Mouse (Mus musculus) embryonic facial prominence, embryonic 15.5 days (tissue): ENCODE results near the gene Ddx6. TPM values are rescaled to one million over a fixed set of nuclear protein-coding genes. Genes with fewer than 3 reads are reported as not detected.

Source experiments
- ATAC-seq: fragments of 200-750 bp; cut with Nextera tagmentation; 2 replicates; pipeline ENCODE4 v1.8.0; 2017; ENCODE audit warnings: low read depth, moderate TSS enrichment; ENCODE audit not compliant: insufficient number of reproducible peaks, low FRiP score, low TSS enrichment
- H3K27ac ChIP-seq: fragments of 300-500 bp; sonication (generic); replicated peaks from 2 replicates; pipeline ENCODE4 v1.5.1; 2015; ENCODE audit warnings: mild to moderate bottlenecking, inconsistent platforms
- H3K27me3 ChIP-seq: fragments of 300-500 bp; sonication (generic); 2 replicates; pipeline ENCODE4 v1.6.1; 2015; ENCODE audit warnings: inconsistent platforms
- H3K36me3 ChIP-seq: fragments of 300-500 bp; sonication (generic); 2 replicates; pipeline ENCODE4 v1.6.1; 2015; ENCODE audit warnings: mild to moderate bottlenecking, inconsistent platforms
- H3K4me1 ChIP-seq: fragments of 300-500 bp; sonication (generic); 2 replicates; pipeline ENCODE4 v1.6.1; 2015; ENCODE audit warnings: inconsistent platforms
- H3K4me2 ChIP-seq: fragments of 300-500 bp; sonication (generic); replicated peaks from 2 replicates; pipeline ENCODE4 v1.6.1; 2015; ENCODE audit warnings: mild to moderate bottlenecking, inconsistent platforms
- H3K4me3 ChIP-seq: fragments of 300-500 bp; sonication (generic); replicated peaks from 2 replicates; pipeline ENCODE4 v1.5.1; 2015; ENCODE audit warnings: mild to moderate bottlenecking, inconsistent platforms
- H3K9ac ChIP-seq: fragments of 300-500 bp; sonication (generic); 2 replicates; pipeline ENCODE4 v1.6.1; 2015; ENCODE audit warnings: inconsistent platforms
- H3K9me3 ChIP-seq: fragments of 300-500 bp; sonication (generic); replicated peaks from 2 replicates; pipeline ENCODE4 v1.6.1; 2016; ENCODE audit warnings: inconsistent platforms
- WGBS: fragments of 180-500 bp; shearing (Covaris S2); methylation state at CpG from one replicate; pipeline ENCODE4 v1.1.7; 2015; 5-methylcytosine and 5-hydroxymethylcytosine counted together
- polyA plus RNA-seq: library from polyadenylated mRNA; unstranded; fragments of >200 nt; fragmentation: Nextera tagmentation; extraction: Ambion mirVana; gene quantifications from 2 replicates; pipeline ENCODE4 v1.2.1, GENCODE M21; 2015

Gene Ddx6
- polyA plus RNA-seq, 1 experiment from 2014 or later = 15.3 TPM

GRCm38 (mm10) chr9:44580085-44580484 lies 24.6 kb upstream of the Ddx6 start:
- no peak for ATAC-seq
- peaks cover 5% of the 10 kb centered on the region; the same call in 1 of the 2 replicates for H3K9me3 ChIP-seq
- no peaks in the 10 kb centered on the region for H3K4me1 ChIP-seq
- no peak overlapping the region for H3K9ac ChIP-seq
- no peaks in the 10 kb centered on the region for H3K27me3 ChIP-seq
- H3K27ac ChIP-seq = no peak overlapping the region
- no peak overlapping the region for H3K4me2 ChIP-seq
- 81% methylated on average over 5 of the region's 5 CpGs for WGBS
- no peaks in the 10 kb centered on the region for H3K36me3 ChIP-seq
- H3K4me3 ChIP-seq = no peak overlapping the region

- peaks cover 5% of the 10 kb centered on the region; the same call in 1 of the 2 replicates for H3K9me3 ChIP-seq
- no peaks in the 10 kb centered on the region for H3K36me3 ChIP-seq
- no peak overlapping the region for H3K9ac ChIP-seq
- no peaks in the 10 kb centered on the region for H3K27me3 ChIP-seq
- no peaks in the 10 kb centered on the region for H3K4me1 ChIP-seq
- H3K27ac ChIP-seq = no peak overlapping the region
- WGBS = 32% methylated on average over 3 of the region's 3 CpGs
- H3K4me2 ChIP-seq = no peak overlapping the region
- ATAC-seq = no peak
- H3K4me3 ChIP-seq = no peak overlapping the region
Observed at GRCm38 (mm10) chr9:44581423-44581822, 23.3 kb upstream of the Ddx6 start.

DNA sequence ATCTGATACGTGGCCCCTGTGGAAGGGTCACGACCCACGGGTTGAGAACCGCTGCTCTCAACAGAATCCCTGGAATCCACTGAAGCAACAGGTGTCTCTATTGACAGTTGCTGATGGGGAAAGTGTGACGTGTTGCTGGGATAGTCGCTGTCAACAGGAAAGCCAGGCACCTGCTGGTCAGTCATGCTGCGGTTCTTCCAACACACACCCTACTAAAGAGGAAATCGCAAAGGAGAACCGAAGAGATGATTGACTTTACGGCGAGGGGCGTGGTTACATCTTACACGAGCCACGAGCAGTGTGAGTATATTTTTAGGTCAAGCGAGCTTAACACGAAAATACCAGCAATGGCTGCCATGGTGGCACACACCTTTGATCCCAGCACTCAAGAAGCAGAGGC lies 22.3 kb upstream of the Ddx6 start:
- Histone ChIP-seq H3K27me3 (no peaks in the 10 kb centered on the region), H3K27ac (no peak overlapping the region), H3K4me3 (no peak overlapping the region), H3K4me1 (no peaks in the 10 kb centered on the region), H3K36me3 (no peaks in the 10 kb centered on the region), H3K4me2 (no peak overlapping the region), H3K9me3 (peaks cover 5% of the 10 kb centered on the region; the same call in 1 of the 2 replicates), H3K9ac (no peak overlapping the region)
- ATAC-seq = no peak
- 83% methylated on average over 16 of the region's 16 CpGs for WGBS

DNA sequence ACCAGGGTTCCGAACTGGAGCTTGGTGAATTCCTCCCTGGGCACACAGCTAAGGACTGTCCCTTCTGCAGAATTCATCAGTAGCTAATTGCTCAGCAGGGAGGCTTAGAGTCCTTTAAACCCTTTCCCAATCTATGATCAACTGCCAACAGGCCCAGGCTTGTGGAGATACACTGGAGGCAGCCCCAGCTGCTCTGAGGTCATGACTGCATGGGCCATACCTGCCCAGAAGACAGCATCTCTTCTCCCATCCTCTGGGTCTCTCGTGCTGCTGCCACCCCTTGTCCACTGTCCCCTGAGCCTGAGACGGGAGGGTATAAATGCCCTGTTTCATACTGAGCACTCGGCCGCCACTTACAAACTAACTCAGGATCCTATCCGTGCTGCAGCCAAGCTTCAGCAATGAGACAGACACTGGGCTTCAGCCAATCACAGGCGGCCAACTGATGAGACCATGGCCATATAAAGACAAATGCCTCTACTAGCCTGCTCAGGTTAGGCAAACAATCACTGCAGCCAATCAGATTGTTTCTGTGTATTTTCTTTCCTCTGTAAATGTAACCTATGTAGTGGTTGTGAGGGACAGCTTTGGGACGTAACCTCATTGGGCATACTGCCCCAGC lies 17.9 kb upstream of the Ddx6 start:
- WGBS = 67% methylated on average over 8 of the region's 8 CpGs
- Histone ChIP-seq H3K36me3 (no peaks in the 10 kb centered on the region), H3K9me3 (peaks cover 5% of the 10 kb centered on the region; the same call in 1 of the 2 replicates), H3K27me3 (no peaks in the 10 kb centered on the region), H3K4me1 (no peaks in the 10 kb centered on the region), H3K27ac (no peak overlapping the region), H3K9ac (no peak overlapping the region), H3K4me3 (no peak overlapping the region), H3K4me2 (no peak overlapping the region)
- no peak for ATAC-seq

DNA sequence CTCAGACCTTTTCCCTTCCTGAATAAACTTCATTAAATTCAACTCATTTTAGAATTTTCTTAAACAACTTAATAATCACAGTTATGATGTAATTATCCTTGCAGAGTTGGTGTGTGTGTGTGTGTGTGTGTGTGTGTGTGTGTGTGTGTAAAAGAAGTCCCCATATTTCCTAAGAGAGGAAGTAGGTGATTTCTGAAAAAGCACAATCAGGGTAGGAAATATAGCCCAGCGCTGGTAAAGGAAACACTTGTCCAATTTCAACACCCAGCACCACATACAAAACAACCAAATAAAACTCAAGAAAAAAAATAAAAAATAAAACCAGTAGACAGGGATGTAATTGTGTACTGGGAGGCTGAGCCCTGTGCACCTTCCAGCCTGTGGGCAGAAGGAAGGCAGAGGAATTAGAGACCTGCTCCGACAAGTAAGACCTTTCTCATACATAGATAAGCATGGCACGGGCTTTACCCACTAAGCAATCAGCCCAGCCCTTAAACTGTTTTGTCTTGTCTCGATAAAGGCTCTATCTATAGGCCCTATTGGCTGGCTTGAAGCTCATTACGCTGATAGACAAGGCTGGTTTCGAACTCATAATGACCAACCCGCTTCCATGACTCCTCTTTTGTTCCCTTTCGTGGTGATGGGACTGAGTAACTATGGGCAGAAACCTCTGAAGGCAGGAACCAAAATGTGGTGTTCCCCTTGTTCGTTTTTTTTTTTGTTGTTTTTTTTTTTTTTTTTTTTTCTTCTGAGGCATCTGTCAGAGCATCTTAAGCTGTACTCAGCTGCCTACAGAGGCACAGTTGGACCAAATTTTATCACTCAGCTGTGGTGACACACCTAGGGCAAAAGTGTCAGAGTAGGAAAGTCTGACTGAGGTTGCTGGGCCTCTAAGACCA lies 17.2 kb upstream of the Ddx6 start:
- no peak overlapping the region for H3K27ac ChIP-seq
- H3K27me3 ChIP-seq = no peaks in the 10 kb centered on the region
- no peak overlapping the region for H3K9ac ChIP-seq
- WGBS = 76% methylated on average over 9 of the region's 9 CpGs
- H3K4me3 ChIP-seq = no peak overlapping the region
- no peaks in the 10 kb centered on the region for H3K4me1 ChIP-seq
- no peaks in the 10 kb centered on the region for H3K36me3 ChIP-seq
- no peak overlapping the region for H3K4me2 ChIP-seq
- no peak for ATAC-seq
- H3K9me3 ChIP-seq = peaks cover 5% of the 10 kb centered on the region; the same call in 1 of the 2 replicates

GRCm38 (mm10) chr9:44588605-44589004 lies 16.1 kb upstream of the Ddx6 start:
- Histone ChIP-seq H3K27me3 (no peaks in the 10 kb centered on the region), H3K27ac (no peak overlapping the region), H3K4me3 (no peak overlapping the region), H3K4me2 (no peak overlapping the region), H3K4me1 (no peaks in the 10 kb centered on the region), H3K9me3 (peaks cover 5% of the 10 kb centered on the region; the same call in 1 of the 2 replicates), H3K9ac (no peak overlapping the region), H3K36me3 (no peaks in the 10 kb centered on the region)
- WGBS = 32% methylated on average over 9 of the region's 9 CpGs
- no peak for ATAC-seq

GRCm38 (mm10) chr9:44589095-44589494 lies 15.6 kb upstream of the Ddx6 start:
- Histone ChIP-seq H3K36me3 (no peaks in the 10 kb centered on the region), H3K27me3 (no peaks in the 10 kb centered on the region)
- ATAC-seq = no peak

DNA sequence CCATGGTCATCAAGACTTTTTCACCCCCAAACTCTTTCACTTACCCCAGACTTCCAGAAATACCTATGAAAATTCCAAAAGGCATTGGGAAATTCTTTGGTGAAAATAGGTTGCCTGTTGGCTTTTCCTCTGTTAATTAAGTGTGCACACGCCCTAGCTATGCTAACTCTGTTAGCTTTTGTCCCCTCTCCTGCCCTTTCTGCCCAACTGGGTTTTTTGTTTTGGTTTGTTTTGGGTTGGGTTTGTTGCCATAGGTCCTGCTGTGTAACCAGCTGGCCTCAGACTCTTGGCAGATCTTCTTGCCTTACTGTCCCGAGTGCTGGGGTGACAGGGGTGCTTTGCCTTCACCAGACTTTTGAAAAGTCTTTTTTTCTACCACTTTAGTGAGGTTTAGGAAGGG lies 13.7 kb upstream of the Ddx6 start:
- Histone ChIP-seq H3K27me3 (no peaks in the 10 kb centered on the region), H3K4me2 (no peak overlapping the region), H3K9me3 (no peaks in the 10 kb centered on the region), H3K27ac (no peak overlapping the region), H3K9ac (no peak overlapping the region), H3K36me3 (no peaks in the 10 kb centered on the region), H3K4me1 (no peaks in the 10 kb centered on the region), H3K4me3 (no peak overlapping the region)
- no peak for ATAC-seq
- WGBS = 18% methylated on average over 2 of the region's 2 CpGs

More at GRCm38 (mm10) chr9:44589095-44589494, 15.6 kb upstream of the Ddx6 start:
- Histone ChIP-seq H3K9ac (no peak overlapping the region), H3K4me3 (no peak overlapping the region), H3K4me1 (no peaks in the 10 kb centered on the region), H3K27ac (no peak overlapping the region), H3K4me2 (no peak overlapping the region), H3K9me3 (0 out of 2 replicates have a peak, but pooled peaks cover under 1% of the 10 kb centered on the region)

DNA sequence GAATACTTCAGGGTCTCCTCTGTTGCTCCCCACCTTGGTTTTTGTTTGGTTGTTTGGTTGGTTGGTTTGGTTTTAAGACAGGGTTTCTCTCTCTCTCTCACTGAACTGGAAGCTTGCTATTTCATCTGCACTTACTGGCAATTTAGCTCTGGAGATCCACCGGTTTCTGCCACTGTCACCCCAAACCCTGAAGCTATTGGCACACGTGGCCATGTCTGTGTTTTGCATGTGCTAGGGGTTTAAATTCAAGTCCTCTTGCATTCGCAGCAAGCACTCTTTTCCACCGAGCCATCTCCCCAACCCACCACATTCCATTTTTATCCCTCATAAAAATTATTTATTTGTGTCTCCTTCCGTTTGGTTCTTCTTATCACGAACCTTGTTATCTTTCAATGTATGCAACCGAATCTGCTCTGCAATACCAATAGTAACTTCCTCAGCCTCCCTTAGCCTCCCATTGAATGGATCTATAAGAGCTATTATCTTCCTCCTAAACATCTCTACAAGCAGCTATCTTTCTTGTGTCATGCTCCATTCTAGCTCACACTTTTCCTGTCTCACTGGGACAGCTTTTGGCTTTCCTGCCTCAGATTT lies 13.0 kb upstream of the Ddx6 start:
- WGBS = 71% methylated on average over 7 of the region's 7 CpGs
- no peak overlapping the region for H3K9ac ChIP-seq
- H3K36me3 ChIP-seq = no peaks in the 10 kb centered on the region
- no peak for ATAC-seq
- no peaks in the 10 kb centered on the region for H3K9me3 ChIP-seq
- no peaks in the 10 kb centered on the region for H3K27me3 ChIP-seq
- H3K4me1 ChIP-seq = no peaks in the 10 kb centered on the region
- no peak overlapping the region for H3K4me3 ChIP-seq
- no peak overlapping the region for H3K4me2 ChIP-seq
- H3K27ac ChIP-seq = no peak overlapping the region

- Histone ChIP-seq H3K9me3 (no peaks in the 10 kb centered on the region), H3K9ac (no peak overlapping the region), H3K4me1 (no peaks in the 10 kb centered on the region), H3K27ac (no peak overlapping the region), H3K27me3 (no peaks in the 10 kb centered on the region), H3K4me2 (no peak overlapping the region), H3K4me3 (no peak overlapping the region), H3K36me3 (no peaks in the 10 kb centered on the region)
- WGBS = 75% methylated on average over 4 of the region's 4 CpGs
- no peak for ATAC-seq
Observed at GRCm38 (mm10) chr9:44593221-44593620, 11.5 kb upstream of the Ddx6 start.

DNA sequence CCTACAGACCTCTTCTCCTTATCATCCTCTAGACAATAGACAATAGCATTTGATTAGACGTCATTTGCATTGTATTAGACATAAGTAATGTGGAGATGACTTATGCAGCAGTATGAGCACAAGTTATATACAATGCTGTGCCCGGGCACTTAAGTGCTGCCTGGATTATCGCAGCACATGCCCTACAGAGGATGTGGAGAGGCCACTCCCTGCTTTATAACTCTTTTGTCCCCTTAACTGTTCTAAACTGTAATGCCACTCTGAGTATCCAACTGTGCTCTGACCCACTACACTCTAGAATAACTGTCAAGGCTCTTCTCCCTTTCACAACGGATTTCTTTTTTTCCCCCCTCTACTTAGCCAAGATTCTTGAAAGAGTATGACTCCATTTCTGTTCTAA lies 10.8 kb upstream of the Ddx6 start:
- 80% methylated on average over 4 of the region's 4 CpGs for WGBS
- no peaks in the 10 kb centered on the region for H3K27me3 ChIP-seq

More for the DNA sequence above, 10.8 kb upstream of the Ddx6 start:
- Histone ChIP-seq H3K4me2 (no peak overlapping the region), H3K9me3 (no peaks in the 10 kb centered on the region), H3K9ac (no peak overlapping the region), H3K27ac (no peak overlapping the region), H3K4me3 (no peak overlapping the region), H3K36me3 (no peaks in the 10 kb centered on the region), H3K4me1 (peaks cover 7% of the 10 kb centered on the region)
- no peak for ATAC-seq
